Mouse (Mus musculus): Measurements from ENCODE around the gene Dhcr24. TPM values are rescaled to one million over a fixed set of nuclear protein-coding genes. Genes with fewer than 3 reads are reported as not detected.

Gene Dhcr24
- polyA plus RNA-seq (2015; fragmentation: Nextera tagmentation; extraction: Ambion mirVana), result 5.2 and 7.1 TPM in 2 replicates

GRCm38 (mm10) chr4:106560846-106561781 lies at the start of gene Dhcr24:
Gene Dhcr24 (plus strand): TSS chr4:106561038.
- Histone ChIP-seq H3K27ac (replicated peaks) (peak within 1 kb of the TSS; percentile 94), H3K27me3 (no peaks in the 10 kb centered on the region), H3K4me2 (peak within 1 kb of the TSS; percentile 87), H3K9me3 (no peaks in the 10 kb centered on the region), H3K9ac (peak within 1 kb of the TSS; percentile 86), H3K36me3 (peaks cover 16% of the 10 kb centered on the region; the same call in 1 of the 2 replicates), H3K4me3 (peak within 1 kb of the TSS; percentile 99), H3K4me1 (replicated peaks) (peaks cover 48% of the 10 kb centered on the region)
- peak; percentile 98 for ATAC-seq (ENCODE audit: low FRiP score, low read depth)
- WGBS, result under 1% methylated on average over 84 of the region's 89 CpGs

- H3K9ac ChIP-seq, result no peak overlapping the region
- H3K9me3 ChIP-seq, result no peaks in the 10 kb centered on the region
- no peak overlapping the region for H3K27ac ChIP-seq (replicated peaks)
- no peaks in the 10 kb centered on the region for H3K36me3 ChIP-seq
- H3K4me1 ChIP-seq (replicated peaks), result no peaks in the 10 kb centered on the region
- no peak overlapping the region for H3K4me3 ChIP-seq
- H3K4me2 ChIP-seq, result no peak overlapping the region
- 84% methylated on average over 6 of the region's 6 CpGs for WGBS
- no peak for ATAC-seq (ENCODE audit: low FRiP score, low read depth)
- no peaks in the 10 kb centered on the region for H3K27me3 ChIP-seq
Measured at GRCm38 (mm10) chr4:106514606-106515005, 46.2 kb upstream of the Dhcr24 start.

- Histone ChIP-seq H3K27me3 (no peaks in the 10 kb centered on the region), H3K4me2 (no peak overlapping the region), H3K9me3 (no peaks in the 10 kb centered on the region), H3K4me1 (replicated peaks) (no peaks in the 10 kb centered on the region), H3K36me3 (no peaks in the 10 kb centered on the region), H3K27ac (replicated peaks) (no peak overlapping the region), H3K9ac (no peak overlapping the region), H3K4me3 (no peak overlapping the region)
- ATAC-seq (ENCODE audit: low FRiP score, low read depth), result no peak
- 73% methylated on average over 3 of the region's 3 CpGs for WGBS
Measured at GRCm38 (mm10) chr4:106522547-106522946, 38.3 kb upstream of the Dhcr24 start.

GRCm38 (mm10) chr4:106524131-106524530 lies 36.7 kb upstream of the Dhcr24 start:
- no peak for ATAC-seq (ENCODE audit: low FRiP score, low read depth)
- Histone ChIP-seq H3K4me3 (no peak overlapping the region), H3K9me3 (no peaks in the 10 kb centered on the region), H3K27me3 (no peaks in the 10 kb centered on the region), H3K27ac (replicated peaks) (no peak overlapping the region), H3K9ac (no peak overlapping the region), H3K4me2 (no peak overlapping the region), H3K36me3 (no peaks in the 10 kb centered on the region), H3K4me1 (replicated peaks) (no peaks in the 10 kb centered on the region)
- WGBS, result 89% methylated on average over 2 of the region's 2 CpGs

DNA sequence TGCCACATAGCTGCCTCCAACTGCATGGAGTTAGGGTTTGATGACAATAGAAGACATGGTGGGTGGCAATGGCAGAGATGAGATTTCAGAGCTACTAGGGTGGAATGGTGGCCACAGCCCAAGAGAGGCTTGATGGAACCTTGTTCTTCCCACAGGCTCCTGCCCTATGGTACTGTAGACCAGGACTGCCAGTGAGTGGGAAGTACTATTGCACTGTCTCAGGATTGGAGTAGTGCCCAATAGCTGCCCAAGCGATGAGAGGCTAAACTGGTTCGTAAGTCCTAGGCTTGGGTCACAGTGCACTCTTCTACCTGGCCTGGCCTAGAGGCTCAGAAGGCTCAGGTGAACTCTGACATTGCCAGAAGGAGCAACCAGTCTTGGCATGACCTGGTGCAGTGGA lies 35.8 kb upstream of the Dhcr24 start:
- Histone ChIP-seq H3K4me2 (no peak overlapping the region), H3K27ac (replicated peaks) (no peak overlapping the region), H3K4me1 (replicated peaks) (peaks cover 3% of the 10 kb centered on the region), H3K9ac (no peak overlapping the region), H3K27me3 (no peaks in the 10 kb centered on the region), H3K36me3 (no peaks in the 10 kb centered on the region), H3K4me3 (no peak overlapping the region), H3K9me3 (no peaks in the 10 kb centered on the region)
- ATAC-seq (ENCODE audit: low FRiP score, low read depth), result no peak
- whole genome bisulfite sequencing, result 93% methylated on average over 2 of the region's 2 CpGs

DNA sequence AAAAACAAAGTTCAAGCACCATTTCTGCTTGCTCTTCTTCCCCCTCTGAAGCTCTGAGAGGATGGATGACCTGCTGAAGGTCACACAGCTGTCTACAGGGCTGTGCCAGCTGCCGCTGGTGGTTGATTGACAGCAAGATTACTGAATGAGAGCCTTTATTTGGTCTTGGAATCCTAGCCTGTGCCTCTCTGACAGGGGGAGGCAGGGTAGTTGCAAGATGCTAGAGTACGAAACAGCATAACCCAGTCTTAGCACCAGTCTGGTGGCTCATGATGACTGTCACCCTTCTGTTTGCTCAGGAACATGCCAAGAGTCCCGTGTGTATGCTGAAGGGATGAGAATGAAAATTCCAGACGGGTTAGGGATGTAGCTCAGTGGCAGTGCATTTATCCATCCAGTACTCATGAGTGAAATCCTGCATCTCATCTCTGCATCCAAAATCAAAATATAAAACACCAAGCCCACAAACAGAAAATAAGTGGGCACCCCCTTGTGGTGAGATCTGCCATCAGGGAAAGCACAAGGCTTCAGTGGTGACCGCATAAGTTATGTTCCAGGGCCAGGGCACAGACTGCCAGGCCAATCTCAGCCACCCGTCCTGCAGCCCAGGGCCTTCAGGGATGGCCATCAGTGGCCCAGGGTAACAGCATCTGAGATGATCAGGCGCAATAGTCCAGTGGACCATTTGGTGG lies 32.8 kb upstream of the Dhcr24 start:
- Histone ChIP-seq H3K36me3 (no peaks in the 10 kb centered on the region), H3K4me2 (no peak overlapping the region), H3K9ac (no peak overlapping the region), H3K9me3 (no peaks in the 10 kb centered on the region), H3K27ac (replicated peaks) (no peak overlapping the region), H3K4me1 (replicated peaks) (peaks cover 3% of the 10 kb centered on the region), H3K4me3 (no peak overlapping the region), H3K27me3 (no peaks in the 10 kb centered on the region)
- WGBS, result 74% methylated on average over 7 of the region's 7 CpGs
- ATAC-seq (ENCODE audit: low FRiP score, low read depth), result no peak

DNA sequence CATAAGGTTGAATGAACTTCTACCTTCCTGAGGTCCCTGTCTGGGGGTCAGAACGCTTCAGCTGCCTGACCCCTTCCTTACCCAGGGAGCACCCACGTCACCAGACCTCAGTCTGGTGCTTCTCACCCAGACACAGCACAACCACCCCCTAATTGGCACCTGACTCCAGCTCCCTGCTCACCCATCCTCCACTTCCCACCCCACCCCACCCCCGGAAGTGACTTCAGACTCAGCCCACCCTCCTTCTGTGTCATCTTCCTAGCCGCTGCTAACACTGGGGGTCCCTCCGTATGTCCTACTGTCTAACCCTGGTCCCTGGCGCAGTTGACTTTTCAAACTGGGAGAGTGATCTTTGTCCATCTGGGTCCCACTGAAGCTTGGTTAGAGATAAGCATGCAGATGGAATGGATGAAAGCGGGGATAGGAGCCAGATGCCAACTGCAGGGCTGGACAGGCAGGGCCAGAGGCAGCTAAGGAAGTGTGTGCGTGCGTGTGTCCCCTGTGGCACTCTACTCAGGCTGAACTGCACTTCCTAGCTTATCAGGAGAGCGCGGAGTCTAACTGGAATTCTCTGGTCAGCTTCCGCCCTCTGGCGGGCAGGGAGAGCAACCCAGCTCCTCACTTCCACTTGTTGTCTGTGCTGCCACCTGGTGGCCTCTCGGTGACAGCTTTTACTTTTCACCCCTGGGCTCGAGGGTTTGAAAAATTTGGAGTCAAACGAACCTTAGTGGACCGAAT lies 31.3 kb upstream of the Dhcr24 start:
- Histone ChIP-seq H3K36me3 (no peaks in the 10 kb centered on the region), H3K27ac (replicated peaks) (no peak overlapping the region), H3K9me3 (no peaks in the 10 kb centered on the region), H3K9ac (peak overlapping the region; percentile 16; the same call in 1 of the 2 replicates), H3K4me1 (replicated peaks) (peaks cover 3% of the 10 kb centered on the region), H3K4me2 (peak overlapping the region; percentile 54), H3K27me3 (no peaks in the 10 kb centered on the region), H3K4me3 (peak overlapping the region; percentile 25)
- 16% methylated on average over 17 of the region's 17 CpGs for WGBS
- ATAC-seq (ENCODE audit: low FRiP score, low read depth), result peak; percentile 89

GRCm38 (mm10) chr4:106530113-106530482 lies 30.7 kb upstream of the Dhcr24 start:
- peak; percentile 52 for ATAC-seq (ENCODE audit: low FRiP score, low read depth)
- H3K27me3 ChIP-seq, result no peaks in the 10 kb centered on the region
- H3K9me3 ChIP-seq, result no peaks in the 10 kb centered on the region
- H3K36me3 ChIP-seq, result no peaks in the 10 kb centered on the region
- no peak overlapping the region for H3K4me2 ChIP-seq
- WGBS, result 72% methylated on average over 9 of the region's 9 CpGs
- H3K4me1 ChIP-seq (replicated peaks), result peaks cover 3% of the 10 kb centered on the region
- no peak overlapping the region for H3K4me3 ChIP-seq
- no peak overlapping the region for H3K9ac ChIP-seq
- H3K27ac ChIP-seq (replicated peaks), result no peak overlapping the region

DNA sequence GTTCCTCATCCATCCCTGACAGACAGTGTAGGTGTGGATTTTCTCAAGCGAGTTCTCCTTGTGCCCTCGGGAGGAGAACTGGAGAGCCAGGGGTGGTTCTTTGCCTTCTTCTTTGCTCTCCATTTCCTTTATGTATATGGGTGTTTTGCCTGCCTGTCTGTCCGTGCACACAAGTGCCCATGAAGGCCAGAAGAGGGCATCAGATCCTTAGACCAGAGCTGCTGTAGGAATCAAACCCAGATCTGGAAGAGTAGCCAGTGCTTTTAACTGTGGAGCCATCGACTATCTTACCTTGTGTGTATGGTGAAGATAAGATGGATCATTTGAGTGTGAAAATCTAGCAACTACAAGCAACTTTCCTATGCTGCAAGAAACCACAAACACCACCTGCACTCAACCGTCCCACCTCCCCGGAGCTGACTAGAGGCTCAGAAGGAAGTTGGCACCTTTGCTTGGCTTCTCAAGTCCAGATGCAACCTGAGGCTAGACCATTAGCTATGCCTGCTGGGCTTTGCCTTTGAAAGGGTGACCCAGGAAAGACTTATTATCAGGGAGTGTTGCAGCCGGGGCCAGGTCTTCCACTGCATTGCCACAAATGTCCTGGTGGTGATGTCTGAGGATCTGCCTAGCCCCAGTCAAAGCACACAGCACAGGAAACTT lies 27.3 kb upstream of the Dhcr24 start:
- peaks cover 3% of the 10 kb centered on the region for H3K4me1 ChIP-seq (replicated peaks)
- H3K9ac ChIP-seq, result no peak overlapping the region
- H3K9me3 ChIP-seq, result no peaks in the 10 kb centered on the region
- no peak overlapping the region for H3K4me2 ChIP-seq
- 61% methylated on average over 7 of the region's 7 CpGs for WGBS
- no peak overlapping the region for H3K4me3 ChIP-seq
- no peak overlapping the region for H3K27ac ChIP-seq (replicated peaks)
- no peaks in the 10 kb centered on the region for H3K36me3 ChIP-seq
- no peak for ATAC-seq (ENCODE audit: low FRiP score, low read depth)
- H3K27me3 ChIP-seq, result no peaks in the 10 kb centered on the region

- Histone ChIP-seq H3K27me3 (no peaks in the 10 kb centered on the region), H3K36me3 (no peaks in the 10 kb centered on the region), H3K27ac (replicated peaks) (no peak overlapping the region), H3K4me2 (no peak overlapping the region), H3K9ac (no peak overlapping the region), H3K4me3 (no peak overlapping the region), H3K9me3 (no peaks in the 10 kb centered on the region), H3K4me1 (replicated peaks) (peaks cover 3% of the 10 kb centered on the region)
- ATAC-seq (ENCODE audit: low FRiP score, low read depth), result no peak
- 55% methylated on average over 7 of the region's 7 CpGs for WGBS
Measured at GRCm38 (mm10) chr4:106534256-106534655, 26.6 kb upstream of the Dhcr24 start.

DNA sequence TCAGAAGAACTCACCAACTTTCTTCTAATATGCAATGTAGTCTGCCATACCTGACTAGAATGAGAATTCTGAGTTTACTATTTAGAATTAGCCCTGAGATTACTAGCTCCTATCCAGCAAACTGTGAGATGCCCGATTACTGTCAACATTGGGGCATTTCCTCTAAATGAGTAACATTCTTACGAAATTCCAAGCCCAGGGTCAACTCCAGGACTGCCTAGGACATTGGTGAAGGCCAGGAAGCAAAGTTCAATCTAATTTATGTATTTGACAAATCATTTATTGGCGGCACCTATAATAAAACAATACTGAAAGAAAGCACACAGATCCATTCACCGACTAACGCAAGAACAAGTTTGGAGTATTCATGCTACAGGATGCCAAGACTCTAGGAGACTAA lies 21.1 kb upstream of the Dhcr24 start:
- 88% methylated on average over 5 of the region's 5 CpGs for WGBS
- ATAC-seq (ENCODE audit: low FRiP score, low read depth), result no peak
- Histone ChIP-seq H3K36me3 (no peaks in the 10 kb centered on the region), H3K4me3 (no peak overlapping the region), H3K4me1 (replicated peaks) (no peaks in the 10 kb centered on the region), H3K27me3 (no peaks in the 10 kb centered on the region), H3K9me3 (no peaks in the 10 kb centered on the region), H3K4me2 (no peak overlapping the region), H3K9ac (no peak overlapping the region), H3K27ac (replicated peaks) (no peak overlapping the region)
